Comparison of ENCODE assay signal across 20 mouse cellular contexts in the genomic region with DNA sequence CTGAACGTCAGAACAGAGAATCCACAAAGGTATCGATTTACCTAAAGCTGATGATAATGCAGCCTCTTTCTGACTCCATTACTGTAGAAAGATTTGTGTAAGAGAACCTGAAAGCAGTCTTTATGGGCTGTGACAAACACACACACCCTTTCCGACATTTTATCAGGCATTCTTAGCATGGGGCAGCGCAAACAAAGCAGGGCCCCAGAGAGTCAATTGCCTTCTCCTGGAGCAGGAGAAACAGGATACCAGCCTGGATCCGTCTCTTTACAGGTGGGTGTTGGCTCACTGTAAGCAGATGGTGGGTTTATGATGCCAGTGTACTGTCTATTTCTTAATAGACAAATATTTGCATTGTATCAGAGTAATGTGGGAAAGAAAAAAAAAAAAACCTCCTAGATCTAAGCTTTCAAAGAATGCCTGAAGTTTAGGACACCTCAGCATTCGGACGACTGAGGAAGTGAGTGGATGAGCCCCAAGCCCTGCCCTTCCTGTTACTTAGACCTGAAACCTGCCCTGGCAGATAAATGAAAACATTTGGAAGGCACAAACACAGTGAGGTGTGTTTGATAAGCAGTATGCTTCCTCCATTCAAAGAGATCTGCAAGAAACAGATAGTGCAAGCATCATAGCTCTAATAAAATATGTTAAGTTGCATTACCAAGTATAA. TPM values are rescaled to one million over a fixed set of nuclear protein-coding genes. Genes with fewer than 3 reads are reported as not detected.
DNase-seq lines count a peak whose midpoint lies in the region; ATAC-seq and TF ChIP-seq lines count a peak whose summit lies in the region.
"Had no signal": no experiment of that assay in that cellular context is flagged by ENCODE, and none has a peak within 500 bp of the region (broad histone marks: within the 10 kb centered on the region; RNA-seq: fewer than 3 reads in every experiment).

No protein-coding gene starts in this region.

- H3K27me3 ChIP-seq in G1E (ENCODE audit: insufficient read depth, low read length): no peaks in the 10 kb centered on the region; the same call in 1 of the 2 replicates
- H3K27me3 ChIP-seq in intestine, postnatal 0 days (replicated peaks; ENCODE audit: control insufficient read depth, insufficient read depth, low read length): no peaks in the 10 kb centered on the region
- H3K27me3 ChIP-seq: midbrain, embryonic 12.5 days had no signal

- peak; percentile 7 for ATAC-seq in G1E (ENCODE audit: extremely low read depth, insufficient number of reproducible peaks, low FRiP score, poor library complexity, severe bottlenecking)
- ATAC-seq in intestine, postnatal 0 days: peak; percentile 85
- ATAC-seq in megakaryocyte progenitor cell, adult 5-6 weeks (replicated peaks; ENCODE audit: poor library complexity): peak; percentile 100
- ATAC-seq: forebrain, embryonic 16.5 days; inflammation-experienced regulatory T-cells, adult 6 months; Patski had no signal

- no peak overlapping the region; the same call in 1 of the 2 replicates for H3K4me2 ChIP-seq in intestine, postnatal 0 days (replicated peaks; ENCODE audit: low read depth)
- H3K4me2 ChIP-seq: heart, embryonic 11.5 days; midbrain, embryonic 12.5 days had no signal

- DNase-seq in G1E (ENCODE audit: low spot score): no peak
- peak; percentile 4 for DNase-seq in T-cell, adult 2 months (ENCODE audit: low spot score)
- DNase-seq in cerebellum, adult 9-11 months: no peak
- DNase-seq in lung, postnatal 25 days (ENCODE audit: low spot score): no peak
- DNase-seq in ovary, postnatal 14 days (ENCODE audit: low spot score): no peak
- DNase-seq: adrenal gland, adult 8-10 months; gastrocnemius, postnatal 10 days; heart, postnatal 36 days; kidney, postnatal 4 days; layer of hippocampus, postnatal 36 days; right cerebral cortex, postnatal 25 days; thymus, postnatal 36 days had no signal

- H3K4me3 ChIP-seq in G1E (ENCODE audit: low read depth, low read length): no peak overlapping the region
- no peak overlapping the region for H3K4me3 ChIP-seq in intestine, postnatal 0 days (ENCODE audit: low read depth, low read length)
- H3K4me3 ChIP-seq: midbrain, embryonic 12.5 days had no signal

- H3K9me3 ChIP-seq in G1E (replicated peaks): no peaks in the 10 kb centered on the region
- H3K9me3 ChIP-seq in intestine, postnatal 0 days (ENCODE audit: control insufficient read depth): no peaks in the 10 kb centered on the region
- H3K9me3 ChIP-seq: midbrain, embryonic 12.5 days had no signal

- no peaks in the 10 kb centered on the region for H3K36me3 ChIP-seq in G1E (replicated peaks)
- H3K36me3 ChIP-seq in intestine, postnatal 0 days (ENCODE audit: control insufficient read depth, insufficient read depth): no peaks in the 10 kb centered on the region
- H3K36me3 ChIP-seq: midbrain, embryonic 12.5 days had no signal

- no peak for TF ChIP-seq CTCF in G1E (IDR thresholded peaks at IDR 0.05; ENCODE audit: low read depth, low read length)
- TF ChIP-seq CTCF in intestine, postnatal 0 days (IDR thresholded peaks at IDR 0.05; ENCODE audit: low read depth): no peak

- no peak overlapping the region for H3K27ac ChIP-seq in intestine, postnatal 0 days (ENCODE audit: low read depth, low read length)
- H3K27ac ChIP-seq: midbrain, embryonic 12.5 days had no signal

- no peak overlapping the region for H3K9ac ChIP-seq in intestine, postnatal 0 days (ENCODE audit: low read depth, low read length)
- H3K9ac ChIP-seq: midbrain, embryonic 12.5 days had no signal

- 30% methylated on average over 7 of the region's 7 CpGs for WGBS in intestine, postnatal 0 days

- no peaks in the 10 kb centered on the region for H3K4me1 ChIP-seq in G1E (ENCODE audit: insufficient read depth, low read depth, low read length)
- H3K4me1 ChIP-seq in intestine, postnatal 0 days (replicated peaks; ENCODE audit: control insufficient read depth, insufficient read depth, low read length): no peaks in the 10 kb centered on the region
- H3K4me1 ChIP-seq: midbrain, embryonic 12.5 days had no signal

RNA-seq across cellular contexts. Expression of a gene that starts 26.5 kb away (rescaled TPM):
- total RNA-seq in G1E (2014; fragmentation: Nextera tagmentation) (not detected in 2 replicates), G1E (2017) (0.33 TPM in 1 of 2 replicates, not detected in the other)
- not detected in 2 replicates for polyA plus RNA-seq in G1E (2012)
- 438 and 502 TPM in 2 replicates for polyA plus RNA-seq in intestine, postnatal 0 days (2015; fragmentation: Nextera tagmentation; extraction: Ambion mirVana)
- not detected in 2 replicates for total RNA-seq in megakaryocyte progenitor cell, adult 5-6 weeks (2015)
- total RNA-seq in megakaryocyte progenitor cell, adult 5-6 weeks (2017): not detected in 2 replicates
- total RNA-seq: adrenal gland, adult 8-10 months; gastrocnemius, postnatal 10 days; heart, postnatal 36 days; layer of hippocampus, postnatal 36 days had no signal
- polyA plus RNA-seq: forebrain, embryonic 16.5 days; inflammation-experienced regulatory T-cells, adult 6 months; limb, embryonic 11.5 days; midbrain, embryonic 12.5 days had no signal

RNA-seq across cellular contexts. Expression of a gene that starts 40.8 kb away (rescaled TPM):
- not detected in 2 replicates for total RNA-seq in G1E (2014; fragmentation: Nextera tagmentation)
- 0.22 TPM in 1 of 2 replicates, not detected in the other for total RNA-seq in G1E (2017)
- polyA plus RNA-seq in G1E (2012): not detected in 2 replicates
- 0.25 and 0.43 TPM in 2 replicates for polyA plus RNA-seq in intestine, postnatal 0 days (2015; fragmentation: Nextera tagmentation; extraction: Ambion mirVana)
- not detected in 2 replicates for total RNA-seq in megakaryocyte progenitor cell, adult 5-6 weeks (2015)
- not detected in 2 replicates for total RNA-seq in megakaryocyte progenitor cell, adult 5-6 weeks (2017)
- total RNA-seq: adrenal gland, adult 8-10 months; gastrocnemius, postnatal 10 days; heart, postnatal 36 days; layer of hippocampus, postnatal 36 days had no signal
- polyA plus RNA-seq: forebrain, embryonic 16.5 days; heart, embryonic 11.5 days; inflammation-experienced regulatory T-cells, adult 6 months; limb, embryonic 11.5 days; midbrain, embryonic 12.5 days; Patski had no signal

Comparison
In these comparisons a context has a peak if more than half of its experiments do, and no peak if none do; other contexts are left out.
1. ATAC-seq: peak in every context shown above with its lines; median percentile 100 in megakaryocyte progenitor cell, adult 5-6 weeks; 85 in intestine, postnatal 0 days; 7 in G1E.